In genomic region chr4:140699441-140700127, GRCm38 (mm10) we compare ENCODE assay signal across 8 mouse cellular contexts. TPM values are rescaled to one million over a fixed set of nuclear protein-coding genes. Genes with fewer than 3 reads are reported as not detected.
DNase-seq lines count a peak whose midpoint lies in the region; ATAC-seq and TF ChIP-seq lines count a peak whose summit lies in the region.

No protein-coding gene starts in this region.

- H3K4me2 ChIP-seq in heart, embryonic 14.5 days (ENCODE audit: low read length) = peak overlapping the region; percentile 77
- H3K4me2 ChIP-seq in liver, embryonic 14.5 days (ENCODE audit: low read depth) = peak overlapping the region; percentile 97

- no peaks in the 10 kb centered on the region for H3K9me3 ChIP-seq in E14TG2a.4 (ENCODE audit: low read length)
- H3K9me3 ChIP-seq in heart, embryonic 14.5 days (ENCODE audit: control insufficient read depth, low read length) = no peaks in the 10 kb centered on the region
- no peaks in the 10 kb centered on the region for H3K9me3 ChIP-seq in liver, embryonic 14.5 days (ENCODE audit: control insufficient read depth, low read length)

- WGBS in heart, embryonic 14.5 days = 8% methylated on average over 29 of the region's 29 CpGs
- 6% methylated on average over 29 of the region's 29 CpGs for WGBS in liver, embryonic 14.5 days (ENCODE audit: insufficient replicate concordance)

- peak; percentile 53; the same call in 1 of the 2 replicates for TF ChIP-seq EP300 in liver, embryonic 14.5 days (IDR thresholded peaks at IDR 0.05; ENCODE audit: low read depth)

- peak; percentile 95 for DNase-seq in brain, adult 2 months (ENCODE audit: low read depth, low spot score)
- DNase-seq in fat pad, adult 2 months (ENCODE audit: extremely low read depth, low read depth, low spot score) = peak; percentile 74
- DNase-seq in kidney, postnatal 10 days = peak; percentile 72
- DNase-seq in liver, embryonic 14.5 days (ENCODE audit: low read depth in 3 of 3, low spot score in 3 of 3) = peak; percentile 78 to 86 (median 81)
- peak; percentile 78 to 86 for DNase-seq in natural killer cell, adult 2 months (ENCODE audit: low spot score in 2 of 2)
- peak; percentile 63 for DNase-seq in testis, postnatal 14 days (ENCODE audit: low spot score)

- peak overlapping the region; percentile 93 for H3K9ac ChIP-seq in heart, embryonic 14.5 days (ENCODE audit: low read length)
- H3K9ac ChIP-seq in liver, embryonic 14.5 days (replicated peaks) = peak overlapping the region; percentile 75

- no peak for TF ChIP-seq CTCF in E14TG2a.4 (conservative IDR thresholded peaks at IDR 0.05; ENCODE audit: low read length)
- no peak for TF ChIP-seq CTCF in liver, embryonic 14.5 days (IDR thresholded peaks at IDR 0.05; ENCODE audit: low read depth)

- peaks cover 9% of the 10 kb centered on the region for H3K36me3 ChIP-seq in E14TG2a.4 (ENCODE audit: insufficient read depth, low read length)
- no peaks in the 10 kb centered on the region for H3K36me3 ChIP-seq in heart, embryonic 14.5 days (ENCODE audit: control insufficient read depth, insufficient read depth, low read length)
- peaks cover under 1% of the 10 kb centered on the region; the same call in 1 of the 2 replicates for H3K36me3 ChIP-seq in liver, embryonic 14.5 days (replicated peaks; ENCODE audit: control insufficient read depth, insufficient read depth, low read depth)

- ATAC-seq in heart, embryonic 14.5 days (ENCODE audit: insufficient number of reproducible peaks, insufficient read depth, low FRiP score, low read depth) = no peak
- ATAC-seq in liver, embryonic 14.5 days (ENCODE audit: insufficient read depth) = peak; percentile 58

- H3K4me3 ChIP-seq in E14TG2a.4 (replicated peaks; ENCODE audit: low read length) = peak overlapping the region; percentile 89
- peak overlapping the region; percentile 26 to 90 for H3K4me3 ChIP-seq in heart, embryonic 14.5 days (ENCODE audit: control insufficient read depth in 1 of 2, insufficient read depth in 1 of 2, low read depth in 1 of 2, low read length in 2 of 2)
- peak overlapping the region; percentile 68 to 83 for H3K4me3 ChIP-seq in liver, embryonic 14.5 days (ENCODE audit: insufficient read depth in 1 of 2, low read depth in 2 of 2, low read length in 2 of 2)

- H3K27me3 ChIP-seq in E14TG2a.4 (ENCODE audit: insufficient read depth, low read length) = no peaks in the 10 kb centered on the region
- H3K27me3 ChIP-seq in heart, embryonic 14.5 days (ENCODE audit: control insufficient read depth, insufficient read depth, low read length) = peaks cover 5% of the 10 kb centered on the region; the same call in 1 of the 2 replicates
- H3K27me3 ChIP-seq in liver, embryonic 14.5 days (ENCODE audit: control insufficient read depth, insufficient read depth, low read length) = no peaks in the 10 kb centered on the region

- H3K4me1 ChIP-seq in E14TG2a.4 (replicated peaks; ENCODE audit: low read depth, low read length) = peaks cover 51% of the 10 kb centered on the region
- peaks cover 18 to 23% of the 10 kb centered on the region in 2 experiments for H3K4me1 ChIP-seq in heart, embryonic 14.5 days (ENCODE audit: control insufficient read depth in 2 of 2, insufficient read depth in 2 of 2, low read length in 2 of 2)
- H3K4me1 ChIP-seq in liver, embryonic 14.5 days (replicated peaks; ENCODE audit: control insufficient read depth in 2 of 2, insufficient read depth in 2 of 2, low read length in 1 of 2) = peaks cover 51 to 57% of the 10 kb centered on the region in 2 experiments

- no peak overlapping the region for H3K27ac ChIP-seq in heart, embryonic 14.5 days (replicated peaks in 1 of 2; ENCODE audit: control insufficient read depth in 1 of 2, insufficient read depth in 1 of 2, low read depth in 2 of 2, low read length in 2 of 2)
- H3K27ac ChIP-seq in liver, embryonic 14.5 days = peak overlapping the region; percentile 84

RNA-seq across cellular contexts. Expression of gene Rcc2, which starts 0.8 kb away (rescaled TPM):
- 15.1 and 16.1 TPM in 2 replicates for polyA plus RNA-seq in heart, embryonic 14.5 days (2014; fragmentation: Nextera tagmentation; extraction: Ambion mirVana)
- 44.0 and 50.3 TPM in 2 replicates for polyA plus RNA-seq in liver, embryonic 14.5 days (2012; rRNA removed)
- 16.5 and 27.6 TPM in 2 replicates for polyA plus RNA-seq in liver, embryonic 14.5 days (2014; fragmentation: Nextera tagmentation; extraction: Ambion mirVana)

RNA-seq across cellular contexts. Expression of gene Arhgef10l, which starts 33.8 kb away (rescaled TPM):
- 14.2 and 15.9 TPM in 2 replicates for polyA plus RNA-seq in heart, embryonic 14.5 days (2014; fragmentation: Nextera tagmentation; extraction: Ambion mirVana)
- polyA plus RNA-seq in liver, embryonic 14.5 days (2012; rRNA removed) = 2.4 and 2.8 TPM in 2 replicates
- polyA plus RNA-seq in liver, embryonic 14.5 days (2014; fragmentation: Nextera tagmentation; extraction: Ambion mirVana) = 2.1 and 2.5 TPM in 2 replicates

RNA-seq across cellular contexts. Expression of gene Padi6, which starts 42.9 kb away (rescaled TPM):
- not detected in 2 replicates for polyA plus RNA-seq in heart, embryonic 14.5 days (2014; fragmentation: Nextera tagmentation; extraction: Ambion mirVana)
- not detected in 2 replicates for polyA plus RNA-seq in liver, embryonic 14.5 days (2012; rRNA removed)
- not detected in 2 replicates for polyA plus RNA-seq in liver, embryonic 14.5 days (2014; fragmentation: Nextera tagmentation; extraction: Ambion mirVana)
